Mouse (Mus musculus) midbrain, postnatal 0 days (tissue): ENCODE measurements around the gene Glp2r. TPM values are rescaled to one million over a fixed set of nuclear protein-coding genes. Genes with fewer than 3 reads are reported as not detected.

Experiments used
- ATAC-seq: fragments of 200-750 bp; cut with Nextera tagmentation; 2 replicates; pipeline ENCODE4 v1.8.0; 2017; ENCODE audit warnings: moderate number of reproducible peaks, mild to moderate bottlenecking, moderate TSS enrichment, moderate library complexity; ENCODE audit not compliant: low FRiP score
- DNase-seq: peaks from one replicate; pipeline ENCODE4 v3.0.0-alpha.2; 2015; ENCODE audit warnings: low spot score
- H3K27ac ChIP-seq: fragments of 300-500 bp; sonication (generic); 2 replicates; pipeline ENCODE4 v1.5.1; 2014; ENCODE audit warnings: low read depth, mild to moderate bottlenecking, low read length, mixed read lengths
- H3K27me3 ChIP-seq: fragments of 300-500 bp; sonication (generic); 2 replicates; pipeline ENCODE4 v1.6.1; 2014; ENCODE audit warnings: low read length, control low read depth, mixed read lengths; ENCODE audit not compliant: insufficient read depth
- H3K36me3 ChIP-seq: fragments of 300-500 bp; sonication (generic); 2 replicates; pipeline ENCODE4 v1.6.1; 2014; ENCODE audit warnings: low read length, control low read depth, mixed read lengths; ENCODE audit not compliant: insufficient read depth
- H3K4me1 ChIP-seq: fragments of 300-500 bp; sonication (generic); 2 replicates; pipeline ENCODE4 v1.6.1; 2014; ENCODE audit warnings: mild to moderate bottlenecking, control low read depth, antibody characterized with exemption, low read length, mixed read lengths; ENCODE audit not compliant: insufficient read depth
- H3K4me2 ChIP-seq: fragments of 300-500 bp; sonication (generic); 2 replicates; pipeline ENCODE4 v1.6.1; 2014; ENCODE audit warnings: low read depth, mild to moderate bottlenecking, low read length, mixed read lengths; ENCODE audit not compliant: poor library complexity, severe bottlenecking
- H3K4me3 ChIP-seq: fragments of 300-500 bp; sonication (generic); 2 replicates; pipeline ENCODE4 v1.5.1; 2014; ENCODE audit warnings: low read depth, mild to moderate bottlenecking, low read length, moderate library complexity
- H3K9ac ChIP-seq: fragments of 300-500 bp; sonication (generic); replicated peaks from 2 replicates; pipeline ENCODE4 v1.6.1; 2014; ENCODE audit warnings: mild to moderate bottlenecking, low read length, moderate library complexity, mixed read lengths; ENCODE audit not compliant: poor library complexity, severe bottlenecking
- H3K9me3 ChIP-seq: fragments of 300-500 bp; sonication (generic); 2 replicates; pipeline ENCODE4 v1.6.1; 2016; ENCODE audit warnings: low read length, control low read depth
- CTCF ChIP-seq: IDR thresholded peaks from 2 replicates; pipeline ENCODE4 v1.5.1; 2016; ENCODE audit warnings: antibody characterized with exemption, mild to moderate bottlenecking
- WGBS: fragments of 180-500 bp; shearing (Covaris S2); extraction: QIAGEN DNeasy Blood & Tissue Kit; methylation state at CpG from one replicate; pipeline ENCODE4 v1.1.7; 2014; 5-methylcytosine and 5-hydroxymethylcytosine counted together
- polyA plus RNA-seq: library from polyadenylated mRNA; unstranded; fragments of >200 nt; fragmentation: Nextera tagmentation; extraction: Ambion mirVana; gene quantifications from 2 replicates; pipeline ENCODE4 v1.2.1, GENCODE M21; 2015
- total RNA-seq: library from RNA; depleted of rRNA; stranded (reverse); fragments of >200 nt; gene quantifications from 2 replicates; pipeline ENCODE4 v1.2.3, GENCODE M21; 2014

The Glp2r gene
- total and polyA plus RNA-seq, 2 experiments from 2014 or later: 0.07 to 0.11 TPM

DNA sequence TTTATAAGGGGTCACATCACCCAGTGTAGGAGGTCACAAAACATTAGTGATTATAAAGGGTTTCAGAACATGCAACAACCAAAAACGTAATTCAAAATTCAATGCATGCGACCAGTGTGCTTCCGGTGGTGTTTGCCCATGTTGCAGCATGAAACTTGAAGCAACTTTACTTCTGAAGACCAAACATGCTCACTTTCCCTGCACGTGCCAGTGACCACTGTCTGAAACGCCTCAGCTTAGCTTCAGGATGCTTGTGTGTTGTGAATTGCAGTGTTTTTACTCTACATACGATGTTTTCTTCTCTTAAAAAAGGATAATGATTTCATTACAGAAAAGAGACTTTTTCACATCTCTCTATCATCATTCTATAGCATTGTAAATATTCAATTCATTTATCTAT is 32.6 kb downstream of the Glp2r start:
- WGBS: 84% methylated on average over 6 of the region's 6 CpGs
- Histone ChIP-seq H3K9me3 (no peaks in the 10 kb centered on the region), H3K4me3 (no peak overlapping the region), H3K4me1 (no peaks in the 10 kb centered on the region), H3K9ac (no peak overlapping the region), H3K4me2 (no peak overlapping the region), H3K27me3 (no peaks in the 10 kb centered on the region), H3K36me3 (no peaks in the 10 kb centered on the region), H3K27ac (no peak overlapping the region)
- no peak for TF ChIP-seq CTCF
- ATAC-seq (no peak), DNase-seq (no peak)

DNA sequence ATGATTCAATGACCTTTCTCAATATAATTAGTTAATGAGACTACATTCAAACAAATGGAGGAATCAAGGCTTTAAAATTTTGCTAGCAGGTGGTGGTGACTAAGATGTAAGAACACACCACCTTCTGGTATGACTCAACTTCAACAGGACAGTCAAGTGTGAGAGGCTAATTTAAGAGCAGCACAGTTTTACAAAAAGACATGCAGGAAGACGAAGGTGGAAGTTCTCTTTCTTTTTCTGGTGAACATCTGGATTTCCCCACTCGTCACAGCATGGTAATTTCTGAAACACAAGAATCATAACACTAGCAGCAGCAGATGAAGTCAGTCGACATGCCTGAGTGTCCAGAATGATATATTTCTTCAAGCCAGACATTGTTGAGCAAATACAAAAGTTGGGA is 36.4 kb downstream of the Glp2r start:
- no peak overlapping the region for H3K27ac ChIP-seq
- H3K36me3 ChIP-seq: no peaks in the 10 kb centered on the region
- H3K4me3 ChIP-seq: no peak overlapping the region
- DNase-seq: no peak
- H3K9me3 ChIP-seq: no peaks in the 10 kb centered on the region
- no peak for ATAC-seq
- WGBS: 79% methylated on average over 3 of the region's 3 CpGs
- no peaks in the 10 kb centered on the region for H3K4me1 ChIP-seq
- no peak overlapping the region for H3K4me2 ChIP-seq
- no peak overlapping the region for H3K9ac ChIP-seq
- no peaks in the 10 kb centered on the region for H3K27me3 ChIP-seq
- TF ChIP-seq CTCF: no peak

GRCm38 (mm10) chr11:67733726-67734125 is 37.2 kb downstream of the Glp2r start:
- no peak for TF ChIP-seq CTCF
- H3K36me3 ChIP-seq: no peaks in the 10 kb centered on the region
- 92% methylated on average over 1 of the region's 1 CpGs for WGBS
- H3K9ac ChIP-seq: no peak overlapping the region
- H3K4me3 ChIP-seq: no peak overlapping the region
- DNase-seq: no peak
- H3K27ac ChIP-seq: no peak overlapping the region
- H3K27me3 ChIP-seq: no peaks in the 10 kb centered on the region
- H3K9me3 ChIP-seq: no peaks in the 10 kb centered on the region
- no peak overlapping the region for H3K4me2 ChIP-seq
- ATAC-seq: no peak
- no peaks in the 10 kb centered on the region for H3K4me1 ChIP-seq

DNA sequence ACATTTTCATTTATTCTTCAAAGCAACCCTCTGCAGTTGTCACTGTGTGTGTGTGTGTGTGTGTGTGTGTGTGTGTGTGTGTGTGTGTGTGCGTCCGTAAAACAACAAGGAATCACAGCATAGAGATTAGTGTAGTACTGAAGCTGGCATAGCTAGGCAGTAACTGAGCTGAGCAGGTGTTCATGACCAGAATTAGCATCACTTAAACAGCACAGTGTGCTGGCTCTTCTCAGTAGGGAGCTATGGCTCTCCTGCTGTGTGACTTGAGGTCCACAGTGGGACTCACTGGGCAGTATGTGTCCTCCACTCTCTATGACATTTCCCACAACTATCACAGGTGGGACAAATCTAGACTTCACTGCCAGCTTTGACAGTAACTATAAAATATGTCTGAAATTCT is 39.9 kb downstream of the Glp2r start:
- TF ChIP-seq CTCF: no peak
- ATAC-seq: no peak
- 82% methylated on average over 2 of the region's 2 CpGs for WGBS

GRCm38 (mm10) chr11:67728726-67729125 is 42.2 kb downstream of the Glp2r start:
- no peak for TF ChIP-seq CTCF
- H3K9me3 ChIP-seq: no peaks in the 10 kb centered on the region
- no peak overlapping the region for H3K4me3 ChIP-seq
- H3K4me1 ChIP-seq: no peaks in the 10 kb centered on the region
- H3K36me3 ChIP-seq: no peaks in the 10 kb centered on the region
- H3K4me2 ChIP-seq: no peak overlapping the region
- H3K27ac ChIP-seq: no peak overlapping the region
- no peak for DNase-seq
- no peaks in the 10 kb centered on the region for H3K27me3 ChIP-seq
- no peak overlapping the region for H3K9ac ChIP-seq
- no peak for ATAC-seq

More for the DNA sequence above, 39.9 kb downstream of the Glp2r start:
- Histone ChIP-seq H3K27ac (no peak overlapping the region), H3K4me2 (no peak overlapping the region), H3K4me1 (no peaks in the 10 kb centered on the region), H3K36me3 (no peaks in the 10 kb centered on the region), H3K9me3 (no peaks in the 10 kb centered on the region), H3K4me3 (no peak overlapping the region), H3K27me3 (no peaks in the 10 kb centered on the region), H3K9ac (no peak overlapping the region)
- no peak for DNase-seq

GRCm38 (mm10) chr11:67727095-67727494 is 43.9 kb downstream of the Glp2r start:
- no peak for TF ChIP-seq CTCF
- Histone ChIP-seq H3K9ac (no peak overlapping the region), H3K4me3 (no peak overlapping the region), H3K27me3 (no peaks in the 10 kb centered on the region), H3K4me1 (no peaks in the 10 kb centered on the region), H3K9me3 (no peaks in the 10 kb centered on the region), H3K4me2 (no peak overlapping the region), H3K27ac (no peak overlapping the region), H3K36me3 (no peaks in the 10 kb centered on the region)
- DNase-seq (no peak), ATAC-seq (no peak)
- WGBS: 84% methylated on average over 6 of the region's 6 CpGs
